ENCODE assay signal across 15 mouse cellular contexts in genomic region chr1:193590301-193590829, GRCm38 (mm10).
DNase-seq lines count a peak whose midpoint lies in the region; ATAC-seq lines count a peak whose summit lies in the region.
"Had no signal": no experiment of that assay in that cellular context is flagged by ENCODE, and none has a peak within 500 bp of the region (broad histone marks: within the 10 kb centered on the region; RNA-seq: fewer than 3 reads in every experiment).

No protein-coding gene starts in this region.

- no peak overlapping the region for H3K4me2 ChIP-seq in hindbrain, embryonic 12.5 days (replicated peaks)
- H3K4me2 ChIP-seq in neural tube, embryonic 13.5 days = no peak overlapping the region
- H3K4me2 ChIP-seq in kidney, embryonic 16.5 days (replicated peaks; ENCODE audit: low read depth, low read length) = no peak overlapping the region
- H3K4me2 ChIP-seq: heart, embryonic 15.5 days; hindbrain, embryonic 15.5 days; liver, embryonic 15.5 days had no signal

- ATAC-seq in hindbrain, embryonic 12.5 days (ENCODE audit: low FRiP score) = peak; percentile 21; the same call in 1 of the 2 replicates
- no peak for ATAC-seq in neural tube, embryonic 13.5 days (ENCODE audit: low read depth)
- ATAC-seq in kidney, embryonic 16.5 days (ENCODE audit: low FRiP score, low TSS enrichment) = no peak; the same call in 1 of the 2 replicates

- H3K27me3 ChIP-seq in embryonic facial prominence, embryonic 10.5 days (replicated peaks; ENCODE audit: low read depth, poor library complexity, severe bottlenecking) = no peaks in the 10 kb centered on the region
- no peaks in the 10 kb centered on the region for H3K27me3 ChIP-seq in hindbrain, embryonic 12.5 days
- no peaks in the 10 kb centered on the region for H3K27me3 ChIP-seq in neural tube, embryonic 13.5 days
- H3K27me3 ChIP-seq in kidney, embryonic 16.5 days (ENCODE audit: insufficient read depth, low read length) = no peaks in the 10 kb centered on the region
- H3K27me3 ChIP-seq: heart, embryonic 15.5 days; hindbrain, embryonic 15.5 days; liver, embryonic 15.5 days had no signal

- no peaks in the 10 kb centered on the region for H3K9me3 ChIP-seq in embryonic facial prominence, embryonic 10.5 days
- no peaks in the 10 kb centered on the region for H3K9me3 ChIP-seq in hindbrain, embryonic 12.5 days (replicated peaks)
- no peaks in the 10 kb centered on the region for H3K9me3 ChIP-seq in neural tube, embryonic 13.5 days
- no peaks in the 10 kb centered on the region for H3K9me3 ChIP-seq in kidney, embryonic 16.5 days (ENCODE audit: low read length)
- H3K9me3 ChIP-seq: heart, embryonic 15.5 days; hindbrain, embryonic 15.5 days; liver, embryonic 15.5 days had no signal

- intact Hi-C loops in left cerebral cortex, postnatal 14 days (cut with DNase I) = no loop called here

- peaks cover 57% of the 10 kb centered on the region for H3K4me1 ChIP-seq in embryonic facial prominence, embryonic 10.5 days
- peaks cover 40% of the 10 kb centered on the region for H3K4me1 ChIP-seq in hindbrain, embryonic 12.5 days
- peaks cover 44% of the 10 kb centered on the region for H3K4me1 ChIP-seq in neural tube, embryonic 13.5 days (replicated peaks)
- H3K4me1 ChIP-seq in kidney, embryonic 16.5 days (ENCODE audit: insufficient read depth, low read length) = peaks cover 8% of the 10 kb centered on the region
- H3K4me1 ChIP-seq: liver, embryonic 15.5 days had no signal

- no peak overlapping the region for H3K4me3 ChIP-seq in embryonic facial prominence, embryonic 10.5 days
- H3K4me3 ChIP-seq in hindbrain, embryonic 12.5 days = no peak overlapping the region
- no peak overlapping the region for H3K4me3 ChIP-seq in neural tube, embryonic 13.5 days
- no peak overlapping the region for H3K4me3 ChIP-seq in kidney, embryonic 16.5 days (ENCODE audit: low read length)
- H3K4me3 ChIP-seq: heart, embryonic 15.5 days; hindbrain, embryonic 15.5 days; liver, embryonic 15.5 days had no signal

- no peaks in the 10 kb centered on the region for H3K36me3 ChIP-seq in embryonic facial prominence, embryonic 10.5 days (replicated peaks)
- no peaks in the 10 kb centered on the region for H3K36me3 ChIP-seq in hindbrain, embryonic 12.5 days
- H3K36me3 ChIP-seq in neural tube, embryonic 13.5 days = no peaks in the 10 kb centered on the region
- H3K36me3 ChIP-seq in kidney, embryonic 16.5 days (ENCODE audit: insufficient read depth, low read length) = no peaks in the 10 kb centered on the region
- H3K36me3 ChIP-seq: heart, embryonic 15.5 days; hindbrain, embryonic 15.5 days; liver, embryonic 15.5 days had no signal

- no peak overlapping the region for H3K9ac ChIP-seq in hindbrain, embryonic 12.5 days
- no peak overlapping the region for H3K9ac ChIP-seq in neural tube, embryonic 13.5 days
- no peak overlapping the region for H3K9ac ChIP-seq in kidney, embryonic 16.5 days (replicated peaks; ENCODE audit: low read length)
- H3K9ac ChIP-seq: heart, embryonic 15.5 days; hindbrain, embryonic 15.5 days; liver, embryonic 15.5 days had no signal

- WGBS in embryonic facial prominence, embryonic 10.5 days = 10% methylated on average over 5 of the region's 5 CpGs
- 15% methylated on average over 5 of the region's 5 CpGs for WGBS in hindbrain, embryonic 12.5 days
- 8% methylated on average over 5 of the region's 5 CpGs for WGBS in neural tube, embryonic 13.5 days
- 25% methylated on average over 5 of the region's 5 CpGs for WGBS in kidney, embryonic 16.5 days

- peak; percentile 16 for DNase-seq in heart, adult 11 months
- no peak for DNase-seq in heart, adult 8-10 months (ENCODE audit: low spot score)
- DNase-seq in embryonic facial prominence, embryonic 10.5 days (ENCODE audit: low spot score) = peak; percentile 38
- no peak for DNase-seq in left cerebral cortex, postnatal 14 days (ENCODE audit: low spot score in 2 of 2)
- no peak for DNase-seq in c-Kit-positive CD71-positive TER-119-positive erythroid progenitor cells, embryonic 14.5 days (ENCODE audit: low spot score)
- DNase-seq: cerebellum, adult 18-20 months; kidney, adult 18-20 months; lung, postnatal 14 days; thymus, postnatal 4 days had no signal

- H3K27ac ChIP-seq in embryonic facial prominence, embryonic 10.5 days (replicated peaks) = peak overlapping the region; percentile 30; the same call in 1 of the 2 replicates
- H3K27ac ChIP-seq in hindbrain, embryonic 12.5 days = peak overlapping the region; percentile 58
- H3K27ac ChIP-seq in neural tube, embryonic 13.5 days (replicated peaks) = peak overlapping the region; percentile 74
- H3K27ac ChIP-seq in kidney, embryonic 16.5 days (ENCODE audit: low read length) = no peak overlapping the region
- H3K27ac ChIP-seq: heart, embryonic 15.5 days; hindbrain, embryonic 15.5 days; liver, embryonic 15.5 days had no signal

Comparison
In these comparisons a context has a peak if more than half of its experiments do, and no peak if none do; other contexts are left out.
1. DNase-seq: peak in heart, adult 11 months (single experiment) and embryonic facial prominence, embryonic 10.5 days (single experiment); none in heart, adult 8-10 months (single experiment), left cerebral cortex, postnatal 14 days (0 of 2) and c-Kit-positive CD71-positive TER-119-positive erythroid progenitor cells, embryonic 14.5 days (single experiment).